Mouse (Mus musculus): ENCODE results near the gene Btbd17. TPM values are rescaled to one million over a fixed set of nuclear protein-coding genes. Genes with fewer than 3 reads are reported as not detected.

The Btbd17 gene
- total RNA-seq, 2 experiments from 2014 or later = 35.6 to 39.8 TPM

GRCm38 (mm10) chr11:114787611-114788010 is 8.1 kb downstream of the Btbd17 start:
- intact Hi-C loops (cut with DNase I) = no loop called here
- DNase-seq (ENCODE audit: low spot score in 2 of 2) = no peak

GRCm38 (mm10) chr11:114786326-114786725 is 9.4 kb downstream of the Btbd17 start:
- peak; percentile 64 to 74 for DNase-seq (ENCODE audit: low spot score in 2 of 2)
- intact Hi-C loops (cut with DNase I) = no loop called here

- DNase-seq (ENCODE audit: low spot score in 2 of 2) = no peak
- intact Hi-C loops (cut with DNase I) = no loop called here
These were observed 9.9 kb downstream of the Btbd17 start for GRCm38 (mm10) chr11:114785892-114786291.

GRCm38 (mm10) chr11:114780076-114780475 is 15.7 kb downstream of the Btbd17 start:
- no peak for DNase-seq (ENCODE audit: low spot score in 2 of 2)
- intact Hi-C loops (cut with DNase I) = no loop called here

- DNase-seq (ENCODE audit: low spot score in 2 of 2) = no peak
- intact Hi-C loops (cut with DNase I) = no loop called here
These were observed 23.8 kb downstream of the Btbd17 start for GRCm38 (mm10) chr11:114771896-114772295.

- intact Hi-C loops (cut with DNase I) = no loop called here
- peak in 1 of 2 experiments; percentile 11 for DNase-seq (ENCODE audit: low spot score in 2 of 2)
These were observed 25.8 kb downstream of the Btbd17 start for GRCm38 (mm10) chr11:114769911-114770310.

- peak in 1 of 2 experiments; percentile 8 for DNase-seq (ENCODE audit: low spot score in 2 of 2)
- intact Hi-C loops (cut with DNase I) = no loop called here
These were observed 30.6 kb downstream of the Btbd17 start, which contains the start of gene Kif19a for GRCm38 (mm10) chr11:114764820-114765818. TSS of gene Kif19a (plus strand) at chr11:114765388.

GRCm38 (mm10) chr11:114747564-114748138 is 48.1 kb downstream of the Btbd17 start:
- no peak for DNase-seq (ENCODE audit: low spot score in 2 of 2)
- intact Hi-C loops (cut with DNase I) = loop anchor here (5.0 to 10.0 kb wide), 2 partner anchors 130 to 307 kb away; no protein-coding TSS in a partner anchor

GRCm38 (mm10) chr11:114745134-114745533 is 50.6 kb downstream of the Btbd17 start:
- intact Hi-C loops (cut with DNase I) = loop anchor here (1.0 to 10.0 kb wide), 4 partner anchors 44 to 310 kb away; no protein-coding TSS in a partner anchor
- DNase-seq (ENCODE audit: low spot score in 2 of 2) = peak; percentile 88 to 91

- no peak for DNase-seq (ENCODE audit: low spot score in 2 of 2)
- intact Hi-C loops (cut with DNase I) = loop anchor here (10.0 kb wide), 1 partner anchor 313 kb away; no protein-coding TSS in a partner anchor
These were observed 54.3 kb downstream of the Btbd17 start for GRCm38 (mm10) chr11:114741451-114741850.

Other genes with a start within 250 kb of the Btbd17 start
- gene Rpl38, start 127.4 kb downstream of the Btbd17 start, total RNA-seq (2021) = 100 to 1,000 TPM; 765 to 799 TPM
- gene Ttyh2, start 120.5 kb downstream of the Btbd17 start, total RNA-seq (2021) = 10 to 100 TPM; 18.6 to 21.4 TPM
- 1 to 10 TPM in 1 of 2 experiments, under 1 TPM in 1; 0.62 to 1.4 TPM for gene Dnaic2, start 68.5 kb downstream of the Btbd17 start, total RNA-seq (2021)
- gene Kif19a, start 30.6 kb downstream of the Btbd17 start, total RNA-seq (2021) = 1 to 10 TPM; 4.8 to 5.3 TPM
- not detected for gene Gpr142, start 3.0 kb upstream of the Btbd17 start, total RNA-seq (2021)
- gene Gprc5c, start 55.2 kb upstream of the Btbd17 start, total RNA-seq (2021) = 1 to 10 TPM; 4.2 to 6.4 TPM
- under 1 TPM; 0.37 to 0.55 TPM for gene Cd300a, start 94.1 kb upstream of the Btbd17 start, total RNA-seq (2021)
- gene Cd300lb, start 138.4 kb upstream of the Btbd17 start, total RNA-seq (2021) = not detected
- gene Cd300c, start 173.2 kb upstream of the Btbd17 start, total RNA-seq (2021) = not detected
- not detected for gene Cd300ld, start 194.0 kb upstream of the Btbd17 start, total RNA-seq (2021)
- gene Cd300c2, start 205.9 kb upstream of the Btbd17 start, total RNA-seq (2021) = 1 to 10 TPM; 2.8 to 3.0 TPM
- not detected for gene Cd300ld2, start 220.2 kb upstream of the Btbd17 start, total RNA-seq (2021)
- gene Cd300ld4, start 231.1 kb upstream of the Btbd17 start, total RNA-seq (2021) = under 1 TPM in 1 of 2 experiments, not detected in 1; 0.55 TPM
- gene Cd300ld5, start 241.8 kb upstream of the Btbd17 start, total RNA-seq (2021) = under 1 TPM; 0.55 to 0.60 TPM